Mouse (Mus musculus) CH12.LX (cell line): ENCODE measurements around the gene Fbxo42. TPM values are rescaled to one million over a fixed set of nuclear protein-coding genes. Genes with fewer than 3 reads are reported as not detected.
"Not testable (repeated sequence)": the region's sequence is repeated elsewhere in the genome, so short reads cannot be mapped to it uniquely, and the experiment has no call there.

ENCODE experiments used
- DNase-seq: peaks from one replicate; pipeline ENCODE4 v3.0.0-alpha.2; 2013; ENCODE audit errors: extremely low read depth
- H3K27ac ChIP-seq: 2 replicates; pipeline ENCODE4 v1.5.1; 2012; ENCODE audit warnings: low read depth, mild to moderate bottlenecking, control low read depth, moderate library complexity; ENCODE audit not compliant: insufficient read depth
- H3K27me3 ChIP-seq: replicated peaks from 2 replicates; pipeline ENCODE3; 2012; ENCODE audit warnings: inconsistent platforms
- H3K36me3 ChIP-seq, 2 experiments: replicated peaks in 1 of 2; 2 replicates each; pipeline versions ENCODE3 to v1.6.1; 2012; ENCODE audit warnings: inconsistent platforms in 1 of 2, low read length in 1 of 2, mild to moderate bottlenecking in 1 of 2, mixed read lengths in 1 of 2, moderate library complexity in 1 of 2; ENCODE audit not compliant: control insufficient read depth in 1 of 2, insufficient read depth in 1 of 2
- H3K4me1 ChIP-seq, 2 experiments: 2 replicates each; pipeline ENCODE4 v1.6.1; 2012; ENCODE audit warnings: inconsistent platforms in 1 of 2, moderate library complexity in 1 of 2; ENCODE audit not compliant: insufficient read depth in 2 of 2, control insufficient read depth in 1 of 2
- H3K4me2 ChIP-seq: 2 replicates; pipeline ENCODE4 v1.6.1; 2012; ENCODE audit warnings: low read depth, mild to moderate bottlenecking, control low read depth; ENCODE audit not compliant: poor library complexity, insufficient read depth, severe bottlenecking
- H3K4me3 ChIP-seq, 3 experiments: fragments of 150-350 bp in 1 of 3; sonication (generic) in 1 of 3; replicated peaks in 1 of 3; 2 replicates each; pipeline versions ENCODE3 to v1.5.1; 2011 to 2012; ENCODE audit warnings: low read depth in 2 of 3, low read length in 2 of 3, mild to moderate bottlenecking in 2 of 3, moderate library complexity in 2 of 3, control low read depth in 1 of 3, improper control_type of control experiment in 1 of 3, inconsistent platforms in 1 of 3, mixed read lengths in 1 of 3; ENCODE audit not compliant: poor library complexity in 1 of 3
- H3K79me2 ChIP-seq: replicated peaks from 2 replicates; pipeline ENCODE4 v1.6.1; 2012; ENCODE audit warnings: mild to moderate bottlenecking, moderate library complexity; ENCODE audit not compliant: control insufficient read depth, poor library complexity, insufficient read depth, severe bottlenecking; ENCODE audit errors: extremely low read depth
- H3K9ac ChIP-seq: 2 replicates; pipeline ENCODE4 v1.6.1; 2012; ENCODE audit warnings: low read depth, mild to moderate bottlenecking, control low read depth, moderate library complexity; ENCODE audit not compliant: insufficient read depth
- H3K9me3 ChIP-seq: replicated peaks from 2 replicates; pipeline ENCODE3; 2012; ENCODE audit warnings: low read length, inconsistent platforms, mixed read lengths
- ELF1 ChIP-seq: IDR thresholded peaks from 2 replicates; pipeline ENCODE4 v1.6.1; 2014; ENCODE audit warnings: low read depth, mild to moderate bottlenecking, inconsistent platforms, low read length, improper control_type of control experiment
- ETS1 ChIP-seq: conservative IDR thresholded peaks from 2 replicates; pipeline ENCODE4 v1.6.1; 2012; ENCODE audit warnings: low read depth, mild to moderate bottlenecking, inconsistent platforms, low read length, improper control_type of control experiment, moderate library complexity
- JUND ChIP-seq: conservative IDR thresholded peaks from 2 replicates; pipeline ENCODE4 v1.6.1; 2011; ENCODE audit warnings: low read depth, low read length, improper control_type of control experiment
- MAFK ChIP-seq: IDR thresholded peaks from 2 replicates; pipeline ENCODE4 v1.6.1; 2011; ENCODE audit warnings: low read length, improper control_type of control experiment; ENCODE audit not compliant: insufficient replicate concordance
- MXI1 ChIP-seq: IDR thresholded peaks from 2 replicates; pipeline ENCODE4 v1.6.1; 2011; ENCODE audit warnings: mild to moderate bottlenecking, low read depth, low read length, improper control_type of control experiment
- PAX5 ChIP-seq: IDR thresholded peaks from 2 replicates; pipeline ENCODE4 v1.6.1; 2012; ENCODE audit warnings: low read length, inconsistent platforms, mixed read lengths
- POLR2AphosphoS2 ChIP-seq: IDR thresholded peaks from 2 replicates; pipeline ENCODE4 v1.6.1; 2011; ENCODE audit warnings: low read depth, low read length, improper control_type of control experiment
- RAD21 ChIP-seq: IDR thresholded peaks from 2 replicates; pipeline ENCODE4 v1.6.1; 2011; ENCODE audit warnings: low read depth, mild to moderate bottlenecking, low read length, improper control_type of control experiment, moderate library complexity
- UBTF ChIP-seq: IDR thresholded peaks from 2 replicates; pipeline ENCODE4 v1.6.1; 2012; ENCODE audit warnings: low read depth, mild to moderate bottlenecking, inconsistent platforms, low read length, improper control_type of control experiment, moderate library complexity
- USF2 ChIP-seq: conservative IDR thresholded peaks from 2 replicates; pipeline ENCODE4 v1.6.1; 2011; ENCODE audit warnings: low read depth, low read length, improper control_type of control experiment
- ZKSCAN1 ChIP-seq: IDR thresholded peaks from 2 replicates; pipeline ENCODE4 v1.6.1; 2012; ENCODE audit warnings: low read depth, inconsistent platforms, low read length, improper control_type of control experiment, borderline replicate concordance
- ZNF384 ChIP-seq: IDR thresholded peaks from 2 replicates; pipeline ENCODE4 v1.6.1; 2012; ENCODE audit warnings: low read depth, low read length, improper control_type of control experiment, inconsistent platforms
- dilution Hi-C: fragments of 300-500 bp; cut with MboI; formaldehyde crosslinking; loops from 2 replicates; pipeline ENCODE4 v1.14.3; 2020; ENCODE audit warnings: low sequenced_read_pairs; ENCODE audit not compliant: extremely low pct_unique_long_range_greater_than_20kb, extremely low pct_ligation_motif_present
- in situ Hi-C: fragments of 300-500 bp; cut with MboI; formaldehyde crosslinking; loops from 3 replicates; pipeline ENCODE4 v1.14.3; 2019; ENCODE audit warnings: low sequenced_read_pairs, low pct_ligation_motif_present, low pct_unique_long_range_greater_than_20kb, mixed read lengths
- polyA plus RNA-seq: library from polyadenylated mRNA; unstranded; fragments of >175 nt; gene quantifications from 2 replicates; pipeline ENCODE4 v1.2.1, GENCODE M21; 2012; ENCODE audit warnings: low read depth; ENCODE audit not compliant: insufficient read length
- total RNA-seq, 2 experiments: library from RNA; depleted of rRNA; stranded (reverse); fragments of 300-350 nt in 1 of 2; fragments of >200 nt in 1 of 2; gene quantifications; 2 replicates each; pipeline ENCODE4 v1.2.3; 2012 to 2014

The Fbxo42 gene
- total and polyA plus RNA-seq, 3 experiments: 9.8 to 16.5 (median 14.4) TPM

GRCm38 (mm10) chr4:141145124-141145523, 2.6 kb upstream of the Fbxo42 start:
- dilution Hi-C loops, H3K9me3 ChIP-seq, DNase-seq, H3K27ac ChIP-seq, H3K4me3 ChIP-seq, H3K9ac ChIP-seq, H3K4me2 ChIP-seq, H3K27me3 ChIP-seq, H3K36me3 ChIP-seq: not testable (repeated sequence)
- peaks cover 24 to 63% of the 10 kb centered on the region in 2 experiments for H3K4me1 ChIP-seq
- peak; percentile 81; the same call in 1 of the 2 replicates for TF ChIP-seq ZKSCAN1
- peaks cover 19% of the 10 kb centered on the region for H3K79me2 ChIP-seq
- in situ Hi-C loops: loop anchor here (10.0 kb wide), 2 partner anchors 70 to 220 kb away; partner anchors contain the start of genes Fam131c and Rsg1

- DNase-seq: no peak
- dilution Hi-C loops: no loop called here
- Histone ChIP-seq H3K27ac (no peak overlapping the region), H3K9me3 (no peaks in the 10 kb centered on the region), H3K36me3 (peaks cover 0 to 8% of the 10 kb centered on the region in 2 experiments), H3K4me1 (peaks cover 18 to 55% of the 10 kb centered on the region in 2 experiments), H3K4me2 (peak overlapping the region; percentile 86), H3K4me3 (peak overlapping the region in 1 of 3 experiments; percentile 86), H3K9ac (peak overlapping the region; percentile 90; the same call in 1 of the 2 replicates), H3K79me2 (peaks cover 31% of the 10 kb centered on the region), H3K27me3 (no peaks in the 10 kb centered on the region)
- in situ Hi-C loops: loop anchor here (10.0 kb wide), 2 partner anchors 68 to 218 kb away; partner anchors contain the start of genes Fam131c and Rsg1
- TF ChIP-seq ZNF384 (no peak), ETS1 (no peak), ELF1 (no peak), USF2 (no peak), JUND (no peak)
Measured at GRCm38 (mm10) chr4:141146491-141147033, 1.2 kb upstream of the Fbxo42 start.

- Histone ChIP-seq H3K36me3 (peaks cover 0 to 16% of the 10 kb centered on the region in 2 experiments), H3K4me1 (peaks cover 14 to 53% of the 10 kb centered on the region in 2 experiments), H3K79me2 (peaks cover 44% of the 10 kb centered on the region), H3K4me3 (peak overlapping the region; percentile 82 to 93 (median 91)), H3K4me2 (peak overlapping the region; percentile 97)
- dilution Hi-C loops: no loop called here
- TF ChIP-seq UBTF (peak; percentile 29; the same call in 1 of the 2 replicates), MXI1 (peak; percentile 66), PAX5 (no peak), ZKSCAN1 (no peak), POLR2AphosphoS2 (no peak), RAD21 (no peak), MAFK (no peak)
- TF ChIP-seq, all 38 proteins: peak for 2
- Histone ChIP-seq H3K9ac (peak overlapping the region; percentile 91), H3K27me3 (no peaks in the 10 kb centered on the region), H3K27ac (peak overlapping the region; percentile 15; the same call in 1 of the 2 replicates), H3K9me3 (no peaks in the 10 kb centered on the region)
- DNase-seq: no peak
- in situ Hi-C loops: loop anchor here (10.0 kb wide), 2 partner anchors 67 to 217 kb away; partner anchors contain the start of genes Fam131c and Rsg1
Measured at GRCm38 (mm10) chr4:141148009-141148801, 492 bp downstream of the Fbxo42 start.
